Mouse (Mus musculus) heart, postnatal 0 days (tissue): ENCODE measurements around the gene Peli3.

Experiments
- CTCF ChIP-seq: IDR thresholded peaks from 2 replicates; pipeline ENCODE4 v1.5.1; 2016; ENCODE audit warnings: antibody characterized with exemption, control low read depth, low read depth
- EP300 ChIP-seq: IDR thresholded peaks from 2 replicates; pipeline ENCODE4 v1.6.1; 2016; ENCODE audit warnings: antibody characterized with exemption, low read depth

DNA sequence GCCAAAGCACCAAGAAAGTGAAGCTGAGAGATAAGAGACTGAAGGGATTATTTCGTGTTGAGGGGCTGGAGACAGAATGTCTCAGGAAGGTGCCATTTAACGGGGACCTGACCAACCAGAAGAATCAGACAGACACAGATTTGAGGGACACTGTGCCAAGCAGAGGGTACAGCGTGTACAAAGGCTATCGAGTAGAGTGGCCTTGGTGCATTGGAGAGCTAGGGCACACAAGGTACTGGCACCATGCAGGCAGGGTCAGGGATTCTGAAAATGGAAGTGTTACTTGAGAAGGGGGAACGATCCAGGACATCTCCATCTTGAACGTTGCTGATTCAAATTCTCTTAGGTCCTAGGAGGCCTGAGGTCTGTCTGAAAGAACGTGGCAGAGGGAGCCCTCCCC, 33.6 kb downstream of the Peli3 start:
- TF ChIP-seq CTCF (no peak), EP300 (no peak)
